Mouse (Mus musculus) mouse embryonic stem cell (cell line): ENCODE results near the gene Ltbp1.

ENCODE experiments used
- in situ Hi-C, 2 experiments: fragments of 300-500 bp; cut with MboI; formaldehyde crosslinking; loops; 1 replicate in 1 of 2; 3 replicates in 1 of 2; pipeline ENCODE4 v1.14.3; 2019 to 2020; ENCODE audit warnings: low sequenced_read_pairs in 2 of 2, low pct_unique_long_range_greater_than_20kb in 1 of 2, mixed read lengths in 1 of 2; ENCODE audit not compliant: unreplicated experiment in 1 of 2

The Ltbp1 gene

DNA sequence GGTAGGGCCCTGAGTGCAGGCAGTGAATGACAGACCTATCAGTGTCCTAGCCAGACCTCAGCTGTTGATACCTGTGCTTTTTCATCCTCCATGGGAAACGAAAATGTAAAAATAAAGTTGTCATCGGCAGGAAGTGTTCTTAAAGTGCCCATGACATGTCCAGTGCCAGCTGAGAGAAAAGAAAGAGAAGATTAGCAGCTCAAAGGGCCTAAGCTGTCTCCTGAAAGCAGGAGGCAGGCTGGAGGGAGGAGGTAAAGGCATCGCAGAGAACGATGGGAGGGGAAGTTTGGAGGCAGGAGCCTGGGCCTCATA lies 10.8 kb upstream of the Ltbp1 start:
- in situ Hi-C loops: no loop called here

DNA sequence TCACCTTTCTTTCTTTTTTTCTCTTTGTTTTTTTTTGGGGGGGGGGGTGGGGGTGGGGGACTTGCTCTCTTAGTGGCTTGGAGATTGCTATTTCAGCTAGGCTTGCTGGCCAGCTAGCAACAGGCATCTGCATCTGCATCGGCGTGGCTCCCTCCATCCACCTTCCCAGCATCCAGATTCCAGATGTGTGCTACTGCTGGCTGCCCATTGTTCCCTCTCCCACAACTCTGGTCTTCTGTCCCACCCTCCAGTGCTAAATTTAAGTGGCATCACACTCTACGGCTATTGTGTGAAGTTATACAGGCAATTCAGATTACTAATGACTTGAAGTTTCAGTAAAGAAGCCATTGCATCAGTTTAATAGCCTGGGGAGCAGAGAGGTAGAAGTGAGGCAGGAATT lies 10.1 kb upstream of the Ltbp1 start:
- in situ Hi-C loops: no loop called here

DNA sequence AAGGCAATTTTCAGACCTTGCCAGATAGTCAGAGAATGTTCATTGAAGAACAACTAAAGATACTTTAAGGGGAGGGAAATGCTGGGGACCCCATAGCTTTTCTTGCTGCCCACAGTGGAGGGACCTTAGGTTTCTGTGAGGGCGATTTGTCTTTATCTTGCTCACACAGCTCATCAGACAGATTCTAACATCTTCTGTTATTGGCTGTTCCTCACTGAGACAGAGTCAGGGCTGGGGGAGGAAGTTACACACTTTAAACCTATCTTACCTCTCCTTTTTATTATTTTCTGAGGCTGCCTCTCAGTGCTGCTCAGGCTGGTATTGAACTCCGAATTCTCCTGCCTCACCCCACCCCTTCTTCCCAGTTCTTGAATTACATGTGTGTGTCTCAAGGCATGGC lies 5.3 kb upstream of the Ltbp1 start:
- in situ Hi-C loops: loop anchor here (10.0 to 25.0 kb wide), 2 partner anchors 175 to 188 kb away; no protein-coding TSS in a partner anchor

DNA sequence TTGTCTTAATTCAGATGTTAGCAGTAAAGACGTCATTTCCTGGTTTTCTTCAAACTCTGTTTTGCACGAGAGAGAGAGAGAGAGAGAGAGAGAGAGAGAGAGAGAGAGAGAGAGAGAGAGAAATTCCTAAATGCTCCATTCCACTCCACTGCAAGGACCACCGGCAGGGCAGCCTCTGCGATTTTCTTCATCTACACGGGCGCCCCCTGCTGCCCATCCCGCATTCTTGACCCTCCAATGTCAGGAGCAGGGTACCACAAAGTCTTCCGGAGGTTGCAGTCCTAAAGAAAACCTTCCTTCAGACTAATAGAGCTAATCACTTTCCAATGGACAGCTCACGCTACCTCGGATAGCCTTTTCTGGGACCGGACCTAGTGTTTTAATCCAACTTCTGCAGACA lies 548 bp upstream of the Ltbp1 start:
- in situ Hi-C loops: loop anchor here (10.0 to 25.0 kb wide), 2 partner anchors 180 to 193 kb away; no protein-coding TSS in a partner anchor

DNA sequence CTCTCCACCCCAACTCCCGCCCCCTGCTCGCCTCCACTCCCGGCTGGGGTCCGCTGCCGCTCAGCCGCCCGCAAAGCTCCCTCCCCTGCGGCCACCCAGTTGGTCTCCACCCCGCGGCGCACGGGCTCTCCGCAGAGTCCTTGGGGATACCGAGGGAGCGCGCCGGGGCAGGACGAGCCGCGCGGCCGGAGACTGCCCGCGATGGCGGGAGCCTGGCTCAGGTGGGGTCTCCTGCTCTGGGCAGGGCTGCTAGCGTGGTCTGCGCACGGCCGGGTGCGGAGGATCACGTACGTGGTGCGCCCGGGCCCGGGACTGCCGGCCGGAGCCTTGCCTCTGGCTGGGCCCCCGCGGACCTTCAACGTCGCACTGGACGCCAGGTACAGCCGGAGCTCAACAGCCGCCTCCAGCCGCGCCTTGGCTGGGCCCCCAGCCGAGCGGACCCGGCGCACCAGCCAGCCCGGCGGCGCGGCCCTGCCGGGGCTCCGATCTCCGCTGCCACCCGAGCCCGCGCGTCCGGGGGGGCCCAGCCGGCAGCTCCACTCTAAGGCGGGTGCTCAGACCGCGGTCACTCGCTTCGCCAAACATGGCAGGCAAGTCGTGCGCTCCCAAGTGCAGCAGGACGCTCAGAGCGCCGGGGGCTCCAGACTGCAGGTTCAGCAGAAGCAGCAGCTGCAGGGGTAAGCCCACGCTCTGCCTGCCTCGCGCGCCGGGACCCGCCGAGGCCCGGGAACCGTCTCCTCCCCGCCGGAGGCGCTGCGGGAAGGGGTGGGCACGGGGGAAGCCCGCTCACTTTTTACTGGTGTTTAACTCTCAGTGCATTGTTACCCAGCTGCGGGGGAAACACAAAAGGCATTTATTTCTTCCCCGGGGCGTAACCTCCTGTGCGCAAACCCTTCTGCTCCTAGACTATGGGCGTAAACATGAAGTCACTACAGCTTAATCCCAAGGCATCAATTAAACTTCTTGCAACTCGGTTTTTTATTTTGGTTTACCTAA lies 615 bp downstream of the Ltbp1 start:
- in situ Hi-C loops: loop anchor here (10.0 to 25.0 kb wide), 2 partner anchors 181 to 194 kb away; no protein-coding TSS in a partner anchor

DNA sequence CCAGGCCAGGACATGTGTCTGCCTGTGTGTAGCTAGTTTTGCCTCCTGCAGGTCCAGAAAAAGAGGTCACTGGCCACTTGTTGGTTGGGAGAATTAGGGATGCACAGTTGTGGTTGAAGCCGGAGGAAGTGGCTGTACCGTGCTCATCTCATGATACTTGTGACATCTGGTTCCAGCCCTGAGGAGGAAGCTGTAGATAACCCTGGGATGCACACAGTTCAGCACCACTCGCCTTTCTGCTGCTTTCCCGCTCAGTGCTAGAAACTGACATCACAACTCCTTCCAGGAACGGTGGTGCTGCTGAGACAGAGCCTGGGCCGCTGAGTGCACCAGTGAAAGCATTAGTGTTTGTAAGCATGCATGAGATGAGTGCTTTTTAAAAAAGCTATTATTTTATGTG lies 5.6 kb downstream of the Ltbp1 start:
- in situ Hi-C loops: loop anchor here in 1 of 2 experiments (25.0 kb wide), 1 partner anchor 199 kb away; no protein-coding TSS in a partner anchor

DNA sequence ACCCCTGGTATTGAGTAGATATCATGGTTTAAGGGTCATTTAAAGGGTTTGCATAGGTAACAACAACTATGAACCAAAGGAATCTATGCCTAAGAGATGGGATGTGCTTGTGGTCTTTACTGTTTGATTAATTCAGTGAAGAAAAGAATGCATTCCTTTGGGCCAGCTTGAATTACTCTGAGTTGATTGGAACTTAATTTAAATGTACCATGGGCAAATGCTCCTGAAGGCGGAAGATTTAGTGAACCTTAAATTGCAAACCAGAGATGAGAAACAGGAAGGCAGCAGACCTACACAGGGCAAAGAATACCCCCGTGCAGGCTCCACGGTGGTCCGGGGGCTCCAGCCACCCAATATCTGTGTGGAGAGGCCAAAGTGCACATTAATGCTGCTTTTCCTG lies 7.8 kb downstream of the Ltbp1 start:
- in situ Hi-C loops: loop anchor here in 1 of 2 experiments (25.0 kb wide), 1 partner anchor 201 kb away; no protein-coding TSS in a partner anchor

DNA sequence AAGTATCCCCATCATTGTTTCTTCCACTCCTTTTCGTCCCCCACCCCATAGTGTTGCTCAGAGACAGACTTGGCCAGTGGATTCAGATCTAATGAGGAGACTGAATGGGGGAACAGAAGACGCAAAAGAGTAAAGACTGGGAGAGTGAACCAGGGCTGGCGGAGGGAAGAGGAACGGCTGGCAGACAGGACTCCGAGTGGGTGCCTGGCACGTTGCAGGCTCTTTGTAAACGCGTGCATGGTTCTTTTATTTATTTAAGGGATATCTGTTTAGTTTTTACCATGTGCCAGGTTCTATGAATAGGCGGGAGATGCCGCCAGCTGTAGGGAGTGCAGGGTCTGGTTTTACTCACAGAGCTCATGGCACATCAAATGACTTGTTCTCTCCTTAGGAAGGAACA lies 8.5 kb downstream of the Ltbp1 start:
- in situ Hi-C loops: loop anchor here in 1 of 2 experiments (25.0 kb wide), 1 partner anchor 202 kb away; no protein-coding TSS in a partner anchor

DNA sequence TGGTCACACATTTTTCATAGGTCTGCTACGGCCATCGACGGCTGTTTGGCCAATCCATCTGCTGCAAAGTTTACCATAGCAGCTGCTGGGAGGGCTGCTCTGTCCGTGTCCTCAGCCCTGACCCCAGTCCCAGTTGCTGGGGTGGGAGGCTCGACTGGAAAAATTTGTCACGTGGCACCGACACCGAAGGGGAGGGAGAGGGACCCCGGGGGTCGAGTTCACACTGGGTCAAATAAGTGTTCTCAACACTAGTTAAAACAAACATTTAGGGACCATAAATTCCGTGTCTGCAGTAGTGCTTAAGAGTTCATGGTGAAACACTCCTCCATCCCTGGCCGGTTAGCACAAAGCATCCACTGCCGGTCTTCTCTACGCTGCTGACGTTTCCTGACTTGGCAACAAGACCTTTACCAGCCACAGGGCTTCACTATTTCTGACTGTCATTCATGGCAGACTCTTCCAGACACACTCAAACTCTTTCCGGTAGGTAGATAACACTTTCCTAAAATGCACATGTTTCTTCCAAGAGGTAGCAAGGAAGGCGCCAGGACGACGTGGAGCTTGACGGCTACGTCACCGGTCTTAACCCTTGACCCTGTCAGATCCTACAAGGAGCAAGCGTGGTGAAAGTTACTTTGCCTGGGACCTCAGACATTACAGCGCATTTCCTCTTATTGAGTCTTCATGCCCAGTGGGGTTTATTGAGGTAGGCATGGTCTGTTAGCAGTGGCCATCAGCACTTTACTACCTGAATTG lies 9.4 kb downstream of the Ltbp1 start:
- in situ Hi-C loops: loop anchor here in 1 of 2 experiments (25.0 kb wide), 1 partner anchor 202 kb away; no protein-coding TSS in a partner anchor

DNA sequence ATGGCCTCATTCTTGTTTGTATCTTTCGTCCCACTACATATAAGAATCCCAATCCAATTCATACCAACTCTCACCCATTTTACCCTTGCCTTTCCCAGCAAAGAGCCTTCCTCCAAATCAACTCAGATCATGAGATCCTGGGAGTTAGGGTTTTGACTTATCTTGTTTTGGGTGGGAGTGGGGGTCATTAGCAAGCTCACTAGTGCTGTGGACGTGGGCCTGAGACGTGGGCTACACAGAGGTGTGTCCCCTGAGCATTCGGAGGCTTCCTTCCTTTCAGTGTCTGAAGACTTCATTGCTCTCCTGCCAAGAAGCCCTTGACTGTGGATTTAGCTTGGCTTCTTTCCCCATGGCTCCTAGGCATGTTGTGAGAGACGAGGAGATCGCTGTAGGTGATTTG lies 10.2 kb downstream of the Ltbp1 start:
- in situ Hi-C loops: loop anchor here in 1 of 2 experiments (25.0 kb wide), 1 partner anchor 203 kb away; no protein-coding TSS in a partner anchor

DNA sequence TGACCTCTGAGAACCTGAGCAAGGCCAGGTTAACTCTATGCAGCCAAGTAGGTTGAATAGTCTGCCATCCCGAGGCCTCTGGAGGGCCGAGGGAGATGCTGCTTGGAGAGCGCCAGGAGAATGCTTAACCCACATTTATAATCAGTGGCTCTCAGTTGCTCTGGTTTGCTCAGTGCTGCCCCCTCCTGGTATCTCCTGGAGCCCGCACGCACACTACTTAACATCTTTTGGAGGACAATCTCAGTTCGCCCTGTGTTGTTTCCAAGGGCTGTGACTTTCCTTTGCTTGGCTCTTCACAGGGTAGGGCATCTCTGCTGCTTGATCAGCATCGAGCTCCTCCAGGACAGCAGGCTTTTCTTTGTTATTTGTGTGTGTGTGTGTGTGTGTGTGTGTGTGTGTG lies 12.1 kb downstream of the Ltbp1 start:
- in situ Hi-C loops: loop anchor here in 1 of 2 experiments (25.0 kb wide), 1 partner anchor 205 kb away; no protein-coding TSS in a partner anchor

DNA sequence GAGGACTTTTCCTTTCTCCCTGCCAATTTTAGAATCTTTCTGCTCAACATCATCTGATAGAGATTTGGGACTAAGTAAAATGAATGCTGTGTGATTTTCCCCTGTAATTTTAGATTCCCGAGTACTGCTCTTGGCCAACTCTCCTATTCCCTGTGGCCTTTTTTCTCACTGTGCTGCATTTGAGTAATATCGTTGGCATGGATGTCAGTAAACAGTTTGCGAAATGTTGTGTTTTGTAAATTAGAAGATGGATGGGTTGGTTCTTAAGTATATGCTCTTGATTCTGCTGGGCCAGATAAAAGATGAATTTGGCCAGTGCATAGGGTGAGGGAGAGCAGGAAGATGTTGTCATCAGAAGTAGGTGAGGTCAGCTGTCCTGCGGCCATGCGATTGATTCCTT lies 12.8 kb downstream of the Ltbp1 start:
- in situ Hi-C loops: loop anchor here in 1 of 2 experiments (25.0 kb wide), 1 partner anchor 206 kb away; no protein-coding TSS in a partner anchor

DNA sequence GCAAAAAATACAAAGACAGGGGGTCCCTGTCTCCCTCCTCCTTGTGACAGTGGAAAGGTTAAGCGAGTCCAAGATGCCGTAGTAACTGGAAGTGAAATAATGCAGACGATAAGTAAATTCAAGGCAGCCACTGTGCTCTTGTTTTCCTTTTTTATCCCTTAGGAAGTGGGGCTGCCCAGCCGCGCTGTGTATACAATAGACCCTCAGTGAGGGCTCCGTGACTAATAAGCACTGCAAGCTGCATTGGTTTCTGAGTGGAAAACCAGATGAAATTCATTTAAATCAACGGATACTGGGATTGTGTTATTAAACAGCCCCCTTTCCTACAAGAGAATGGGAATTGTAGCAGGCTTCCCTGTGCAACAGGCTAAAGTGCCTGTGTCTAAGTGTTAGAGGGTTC lies 14.7 kb downstream of the Ltbp1 start:
- in situ Hi-C loops: loop anchor here in 1 of 2 experiments (25.0 kb wide), 1 partner anchor 208 kb away; no protein-coding TSS in a partner anchor

DNA sequence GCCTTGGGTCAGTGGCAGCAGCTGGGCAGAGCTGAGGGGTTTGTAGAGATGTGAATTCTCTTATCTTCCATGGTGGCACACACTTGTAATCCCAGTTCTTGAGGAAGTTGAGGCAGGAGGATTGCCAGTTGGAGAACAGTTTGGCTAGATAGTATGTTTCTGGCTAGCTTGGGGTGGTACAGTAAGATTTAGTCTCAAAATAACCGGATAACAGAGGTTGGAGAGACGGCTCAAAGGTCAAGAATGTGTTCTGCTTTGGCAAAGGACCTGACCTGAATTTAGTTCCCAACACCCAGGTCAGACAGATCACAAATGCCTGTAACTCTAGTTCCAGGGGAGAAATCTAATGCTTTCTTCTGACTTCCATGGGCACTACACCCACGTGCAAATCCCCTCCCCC lies 15.3 kb downstream of the Ltbp1 start:
- in situ Hi-C loops: loop anchor here in 1 of 2 experiments (25.0 kb wide), 1 partner anchor 208 kb away; no protein-coding TSS in a partner anchor

DNA sequence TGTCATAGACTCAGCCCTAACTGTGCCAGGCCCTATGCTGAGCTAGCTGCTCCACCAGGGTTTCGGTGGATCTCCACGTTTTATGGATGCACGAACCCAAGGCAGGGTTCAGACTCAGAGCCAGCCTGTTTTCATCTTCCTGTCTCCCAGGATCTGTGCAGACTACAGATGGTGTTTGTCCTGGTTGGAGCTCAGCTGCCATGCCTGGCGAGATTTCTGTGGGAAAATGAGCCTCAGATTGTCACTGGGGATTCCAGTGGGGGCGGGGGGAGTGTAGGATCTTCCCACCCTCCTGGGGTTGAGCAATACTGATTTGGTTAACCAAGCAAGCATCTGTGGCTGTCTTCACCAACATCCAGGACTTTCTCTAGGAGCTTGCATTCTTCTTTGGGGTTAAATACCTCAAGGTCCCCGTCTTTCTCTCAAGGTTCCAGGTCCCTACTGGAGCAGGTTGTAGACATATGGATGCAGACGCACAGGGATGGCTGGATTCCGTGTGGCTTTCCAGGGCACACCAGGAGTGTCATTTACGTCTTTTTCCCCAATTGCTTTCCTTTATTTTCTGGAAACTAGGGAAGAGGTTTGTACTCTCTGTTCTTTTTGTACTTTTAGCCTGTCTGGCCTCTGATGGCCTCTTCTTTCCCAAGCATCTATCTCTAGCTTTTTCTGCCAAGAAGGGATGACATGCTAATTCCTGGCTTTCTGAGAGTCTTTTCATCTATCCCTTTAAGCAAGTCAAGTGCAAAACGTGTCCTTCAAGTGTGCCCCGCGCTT lies 22.2 kb downstream of the Ltbp1 start:
- in situ Hi-C loops: no loop called here

DNA sequence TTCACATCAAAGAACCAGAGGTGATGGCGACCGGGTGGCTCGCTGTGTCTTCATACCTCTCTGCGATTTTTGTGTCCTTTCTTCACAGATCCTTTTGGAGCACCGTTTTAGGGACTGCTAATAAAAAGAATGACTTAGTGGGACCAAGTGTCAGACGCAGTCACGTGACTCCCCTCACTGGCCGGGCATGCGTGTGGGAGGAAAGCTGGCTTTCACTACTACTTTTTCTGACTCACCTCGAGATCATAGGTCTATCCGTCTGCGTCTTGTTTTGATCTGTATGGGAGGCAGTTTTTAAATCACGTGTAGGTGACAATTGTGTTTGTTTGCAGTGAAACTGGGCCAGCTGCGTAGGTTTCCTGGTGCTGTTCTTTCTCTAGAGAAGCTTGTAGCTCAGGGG lies 28.0 kb downstream of the Ltbp1 start:
- in situ Hi-C loops: no loop called here

DNA sequence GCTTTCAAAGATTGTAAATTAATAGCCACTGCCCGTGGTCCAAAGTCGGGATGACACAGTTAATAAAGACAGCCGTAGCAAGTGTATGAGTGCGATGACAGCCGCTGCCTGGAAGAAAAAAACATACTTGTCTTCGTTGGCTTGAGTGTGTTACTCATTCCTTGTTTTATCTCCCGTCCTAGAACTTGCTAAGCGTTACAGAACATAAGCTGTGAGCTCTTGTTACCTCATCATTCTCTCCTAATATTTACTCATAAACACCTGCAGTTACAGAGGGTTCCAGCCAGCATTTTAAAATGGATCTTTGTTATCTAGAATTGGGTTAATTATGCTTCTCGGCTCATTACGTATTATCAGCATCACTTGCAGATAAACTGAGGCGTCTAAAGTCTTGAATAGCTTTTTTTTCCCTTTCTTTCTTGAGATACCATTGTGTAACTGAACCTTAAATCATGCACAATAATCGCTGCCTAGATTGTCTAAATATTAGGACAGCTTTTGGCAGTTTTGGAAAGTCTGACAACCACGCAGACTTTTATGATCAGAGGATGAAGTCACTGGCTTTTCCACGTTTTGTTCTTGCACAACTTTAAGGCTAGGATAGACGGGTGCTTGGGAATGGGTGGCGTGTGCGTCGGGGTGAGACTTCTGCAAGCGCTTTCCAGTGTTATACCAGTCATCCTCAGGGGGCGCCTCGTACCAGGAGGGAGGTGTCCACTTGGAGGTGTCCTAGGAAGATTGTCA lies 28.7 kb downstream of the Ltbp1 start:
- in situ Hi-C loops: no loop called here
